9 mouse cellular contexts compared by ENCODE assay signal in the genomic region with DNA sequence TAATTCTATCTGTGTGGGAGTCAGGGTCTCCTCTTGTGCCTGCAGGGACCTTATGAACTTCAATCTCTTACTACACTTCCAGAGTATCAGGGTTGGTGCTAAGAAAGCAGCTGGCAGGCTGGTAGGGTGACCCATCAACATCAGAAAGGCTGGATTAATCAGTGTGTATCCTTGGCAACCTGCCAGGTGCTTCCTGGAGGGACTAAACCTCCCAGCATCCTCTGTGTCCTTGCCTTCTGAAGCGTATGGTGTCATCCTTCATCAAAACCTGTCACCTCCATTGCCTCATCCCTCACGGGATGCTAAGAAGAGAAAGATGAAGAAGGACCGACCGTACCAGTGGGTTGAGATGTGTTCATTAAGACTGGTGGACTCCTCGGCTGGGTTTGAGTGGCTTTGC. TPM values are rescaled to one million over a fixed set of nuclear protein-coding genes. Genes with fewer than 3 reads are reported as not detected.
DNase-seq lines count a peak whose midpoint lies in the region; ATAC-seq lines count a peak whose summit lies in the region.
"Had no signal": no experiment of that assay in that cellular context is flagged by ENCODE, and none has a peak within 500 bp of the region (broad histone marks: within the 10 kb centered on the region; RNA-seq: fewer than 3 reads in every experiment).

No protein-coding gene starts in this region.

- H3K27me3 ChIP-seq in embryonic facial prominence, embryonic 13.5 days: no peaks in the 10 kb centered on the region
- H3K27me3 ChIP-seq: neural tube, embryonic 12.5 days had no signal

- 41% methylated on average over 5 of the region's 5 CpGs for WGBS in embryonic facial prominence, embryonic 13.5 days

- 0 out of 2 replicates have a peak, but pooled peaks cover 2% of the 10 kb centered on the region for H3K9me3 ChIP-seq in embryonic facial prominence, embryonic 13.5 days
- H3K9me3 ChIP-seq: neural tube, embryonic 12.5 days had no signal

- peaks cover 72% of the 10 kb centered on the region for H3K4me1 ChIP-seq in embryonic facial prominence, embryonic 13.5 days

- peaks cover 23% of the 10 kb centered on the region for H3K36me3 ChIP-seq in embryonic facial prominence, embryonic 13.5 days

- H3K27ac ChIP-seq in embryonic facial prominence, embryonic 13.5 days: peak overlapping the region; percentile 33

- peak; percentile 59 for DNase-seq in testis, postnatal 10 days (ENCODE audit: low spot score)
- DNase-seq in testis, postnatal 14 days (ENCODE audit: low spot score): no peak
- DNase-seq in kidney, postnatal 4 days: peak; percentile 54 to 71
- DNase-seq in frontal cortex, postnatal 10 days (ENCODE audit: low spot score in 2 of 2): no peak
- no peak for DNase-seq in left cerebral cortex, postnatal 14 days (ENCODE audit: low spot score in 2 of 2)
- DNase-seq in lung, postnatal 25 days (ENCODE audit: low spot score): no peak

- intact Hi-C loops in left cerebral cortex, postnatal 14 days (cut with DNase I): no loop called here

- H3K4me2 ChIP-seq in embryonic facial prominence, embryonic 13.5 days: peak overlapping the region; percentile 16
- H3K4me2 ChIP-seq: neural tube, embryonic 12.5 days had no signal

- no peak overlapping the region for H3K9ac ChIP-seq in embryonic facial prominence, embryonic 13.5 days
- H3K9ac ChIP-seq: neural tube, embryonic 12.5 days had no signal

- no peak overlapping the region for H3K4me3 ChIP-seq in embryonic facial prominence, embryonic 13.5 days
- H3K4me3 ChIP-seq: neural tube, embryonic 12.5 days had no signal

- no peak for ATAC-seq in embryonic facial prominence, embryonic 13.5 days (ENCODE audit: insufficient number of reproducible peaks, insufficient read depth, low FRiP score, low TSS enrichment, low read depth)

RNA-seq across cellular contexts. Expression of a gene that starts 8.0 kb away (rescaled TPM):
- 55.9 and 56.5 TPM in 2 replicates for polyA plus RNA-seq in embryonic facial prominence, embryonic 13.5 days (2015; fragmentation: Nextera tagmentation; extraction: Ambion mirVana)
- total RNA-seq in left cerebral cortex, postnatal 14 days (2021): 10 to 100 TPM; 29.8 to 30.2 TPM

RNA-seq across cellular contexts. Expression of a gene that starts 23.4 kb away (rescaled TPM):
- not detected in 2 replicates for polyA plus RNA-seq in embryonic facial prominence, embryonic 13.5 days (2015; fragmentation: Nextera tagmentation; extraction: Ambion mirVana)
- total RNA-seq in left cerebral cortex, postnatal 14 days (2021): not detected
- total RNA-seq: adrenal gland, adult 18-20 months had no signal
- polyA plus RNA-seq: neural tube, embryonic 12.5 days had no signal

Comparison
In these comparisons a context has a peak if more than half of its experiments do, and no peak if none do; other contexts are left out.
1. DNase-seq: peak in testis, postnatal 10 days (single experiment) and kidney, postnatal 4 days (2 of 2); none in testis, postnatal 14 days (single experiment), frontal cortex, postnatal 10 days (0 of 2), left cerebral cortex, postnatal 14 days (0 of 2) and lung, postnatal 25 days (single experiment).